Mouse (Mus musculus): ENCODE data around the gene Gm35549.

Gene Gm35549

DNA sequence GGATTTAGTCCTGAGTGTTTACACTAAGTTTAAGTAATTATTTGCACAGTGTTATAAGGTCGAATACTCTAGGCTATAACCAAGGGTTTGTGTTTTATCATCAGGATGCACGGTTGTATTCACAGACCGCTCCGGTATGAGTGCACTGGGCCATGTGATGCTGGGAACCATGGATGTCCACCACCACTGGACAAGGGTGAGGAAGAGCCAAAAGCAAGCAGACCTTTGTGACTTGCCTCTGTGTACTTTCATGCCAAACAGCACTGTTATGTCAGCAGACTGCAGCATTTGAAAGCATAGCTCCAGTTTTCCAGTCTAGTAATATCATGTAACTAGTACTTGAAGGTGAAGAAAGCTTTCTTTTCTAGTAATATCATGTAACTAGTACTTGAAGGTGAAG is 17.1 kb downstream of the Gm35549 start:
- DNase-seq (ENCODE audit: low spot score in 2 of 2) = no peak

DNA sequence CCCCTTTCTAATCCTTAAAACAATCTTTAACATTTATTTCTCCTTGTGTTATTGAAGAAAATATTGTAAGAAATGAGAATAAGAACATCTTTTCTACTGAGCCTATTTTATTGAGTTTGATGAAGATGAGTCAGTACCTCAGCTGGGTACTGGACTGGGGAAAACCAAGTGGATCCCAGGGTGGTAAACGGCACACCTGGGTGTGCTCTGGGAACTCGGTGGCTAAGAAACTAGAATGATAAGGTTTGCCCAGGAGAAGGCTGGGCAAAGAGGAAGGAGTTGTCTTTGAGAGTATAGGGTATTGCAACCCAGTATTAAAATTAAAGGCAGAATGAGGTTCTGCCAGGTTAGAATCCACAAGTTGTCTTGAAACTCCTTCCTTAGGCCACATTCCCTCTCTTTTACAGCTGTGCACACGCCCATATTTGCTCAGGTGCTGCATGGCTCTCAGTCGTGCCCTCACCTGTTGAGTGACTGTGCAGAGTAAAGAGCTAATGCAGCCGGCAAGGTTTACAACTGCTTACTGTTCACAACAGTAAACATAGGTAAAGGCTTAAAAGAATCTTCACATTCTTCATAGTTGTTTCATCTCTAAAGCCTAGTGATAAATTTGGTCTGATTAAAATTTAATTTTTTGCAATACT is 20.3 kb downstream of the Gm35549 start:
- DNase-seq (ENCODE audit: low spot score in 2 of 2) = no peak

DNA sequence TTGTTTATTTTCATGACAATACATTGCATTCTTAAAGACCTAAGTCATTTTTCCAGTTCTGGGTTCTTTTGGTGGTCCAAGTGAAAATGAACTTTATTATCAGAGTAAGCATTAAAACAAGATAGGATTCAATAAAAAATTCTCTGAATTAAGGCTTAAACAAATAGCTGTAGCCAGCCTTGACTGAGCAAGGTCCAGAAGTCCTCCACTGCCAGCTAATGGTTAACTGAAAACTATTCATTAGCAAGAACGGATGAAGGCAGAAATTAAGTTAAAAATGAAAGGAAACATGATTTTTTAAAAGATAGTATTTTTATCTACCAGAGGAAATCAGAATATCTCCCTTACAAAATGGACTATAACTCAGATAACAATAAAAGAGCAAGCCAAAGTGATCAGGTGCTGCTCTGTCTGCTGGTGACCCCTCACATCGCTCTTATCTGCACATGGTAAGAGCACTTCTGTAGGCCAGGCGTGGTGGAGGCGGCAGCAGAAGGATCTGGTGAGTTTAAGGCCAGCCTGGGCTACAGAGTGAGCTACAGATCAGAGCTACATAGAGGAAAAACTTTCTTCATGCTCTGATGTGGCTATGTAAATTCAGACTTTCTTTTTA is 28.5 kb downstream of the Gm35549 start:
- DNase-seq (ENCODE audit: low spot score in 2 of 2) = no peak

DNA sequence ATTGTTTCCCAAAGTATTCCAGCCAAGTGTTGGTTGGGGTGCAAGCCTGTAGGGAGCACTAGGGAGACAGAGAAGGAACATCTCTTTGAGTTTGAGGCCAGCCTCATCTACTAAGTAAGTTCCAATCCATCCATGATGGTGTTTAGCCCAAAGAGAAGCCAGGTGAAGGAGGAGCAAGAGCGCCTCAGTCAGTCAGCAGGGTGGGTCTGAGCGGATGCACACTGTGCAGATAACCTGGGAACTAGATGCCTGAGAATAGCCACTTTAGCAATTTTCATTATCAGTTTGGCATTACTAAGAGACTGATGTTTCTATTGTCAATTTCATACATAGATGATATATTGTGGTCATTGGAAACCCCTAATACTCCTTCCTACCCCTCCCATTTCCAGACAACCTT is 29.1 kb downstream of the Gm35549 start:
- DNase-seq (ENCODE audit: low spot score in 2 of 2) = no peak

DNA sequence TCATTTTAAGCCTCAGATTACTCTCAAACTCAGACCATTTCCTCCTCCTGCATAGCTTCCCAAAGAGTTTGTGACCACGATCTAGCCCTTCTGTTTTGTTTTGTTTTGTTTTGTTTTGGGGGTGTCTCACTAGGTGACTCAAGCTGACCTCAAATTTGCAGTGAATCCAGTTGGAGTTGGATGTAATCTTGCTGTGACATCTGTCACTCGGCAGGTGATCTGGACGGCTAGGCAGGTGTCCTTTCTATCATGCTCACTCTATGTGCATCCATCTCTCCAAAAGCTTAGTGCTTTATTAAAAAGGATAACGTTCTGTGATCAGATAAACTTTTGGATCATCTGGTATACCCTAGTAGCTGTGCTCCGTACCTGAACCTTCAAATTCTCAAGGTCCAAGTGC is 31.4 kb downstream of the Gm35549 start:
- DNase-seq (ENCODE audit: low spot score in 2 of 2) = no peak

DNA sequence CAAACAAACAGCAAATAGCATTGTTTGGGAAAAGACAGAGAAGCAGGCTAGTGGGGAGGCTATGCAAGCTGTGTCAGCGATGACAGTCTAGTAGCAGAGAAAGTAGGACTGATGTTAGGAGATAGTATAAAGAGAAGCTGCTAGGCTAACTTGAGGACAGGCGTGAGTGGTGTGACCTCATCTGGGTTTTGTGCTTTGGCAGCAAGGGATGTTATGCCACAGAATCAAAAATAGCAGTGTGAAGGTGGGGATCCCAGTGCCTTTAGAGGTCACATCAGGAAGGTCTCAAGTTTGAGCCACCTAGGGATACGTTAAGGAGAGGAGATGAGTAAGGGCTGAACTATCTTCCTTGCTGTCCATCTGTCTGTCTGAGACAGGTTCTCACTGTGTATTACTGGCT is 33.6 kb downstream of the Gm35549 start:
- no peak for DNase-seq (ENCODE audit: low spot score in 2 of 2)

DNA sequence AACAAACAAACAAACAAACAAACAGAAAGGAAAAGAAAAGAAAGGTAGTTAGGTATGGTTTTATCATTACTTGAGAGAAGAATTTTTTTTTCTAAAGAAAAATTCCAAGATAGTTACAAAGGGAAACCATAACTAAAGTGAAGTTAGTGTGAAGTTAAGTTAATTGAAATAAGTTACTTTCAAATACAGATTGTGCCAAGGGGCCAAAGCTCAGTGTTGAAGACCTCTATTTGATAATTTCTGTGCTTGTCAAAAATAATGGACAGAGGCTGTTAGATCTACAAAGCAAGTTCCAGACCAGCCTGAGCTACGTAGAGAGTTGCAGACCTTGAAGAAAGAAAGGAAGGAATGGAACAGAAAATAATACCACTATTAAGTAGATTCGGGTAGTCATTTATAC is 36.6 kb downstream of the Gm35549 start:
- DNase-seq (ENCODE audit: low spot score in 2 of 2) = no peak

DNA sequence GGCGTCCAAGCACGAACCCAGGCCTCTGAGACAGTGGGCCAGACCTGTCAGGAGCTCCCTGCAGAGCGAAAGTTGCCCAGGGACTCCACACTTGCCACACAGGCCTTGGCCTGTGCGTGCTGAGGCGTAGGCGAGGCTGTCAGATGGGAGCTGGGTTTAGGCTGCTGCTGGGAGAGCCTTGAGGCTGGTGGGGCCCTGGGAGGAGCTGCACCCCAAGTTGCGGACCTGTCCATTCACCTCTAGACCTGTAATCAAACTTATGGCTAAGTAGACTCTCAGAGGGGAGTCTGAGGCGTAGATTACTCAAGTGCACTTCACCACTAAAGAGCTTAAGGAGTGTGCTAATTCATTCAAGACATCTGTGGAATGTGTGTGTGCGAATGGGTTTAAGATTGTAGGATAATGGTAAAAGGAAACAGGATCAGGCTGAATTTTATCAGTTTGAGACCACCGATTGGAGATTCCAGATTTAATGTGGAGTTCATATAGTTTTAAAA is 37.9 kb downstream of the Gm35549 start:
- DNase-seq (ENCODE audit: low spot score in 2 of 2) = no peak

DNA sequence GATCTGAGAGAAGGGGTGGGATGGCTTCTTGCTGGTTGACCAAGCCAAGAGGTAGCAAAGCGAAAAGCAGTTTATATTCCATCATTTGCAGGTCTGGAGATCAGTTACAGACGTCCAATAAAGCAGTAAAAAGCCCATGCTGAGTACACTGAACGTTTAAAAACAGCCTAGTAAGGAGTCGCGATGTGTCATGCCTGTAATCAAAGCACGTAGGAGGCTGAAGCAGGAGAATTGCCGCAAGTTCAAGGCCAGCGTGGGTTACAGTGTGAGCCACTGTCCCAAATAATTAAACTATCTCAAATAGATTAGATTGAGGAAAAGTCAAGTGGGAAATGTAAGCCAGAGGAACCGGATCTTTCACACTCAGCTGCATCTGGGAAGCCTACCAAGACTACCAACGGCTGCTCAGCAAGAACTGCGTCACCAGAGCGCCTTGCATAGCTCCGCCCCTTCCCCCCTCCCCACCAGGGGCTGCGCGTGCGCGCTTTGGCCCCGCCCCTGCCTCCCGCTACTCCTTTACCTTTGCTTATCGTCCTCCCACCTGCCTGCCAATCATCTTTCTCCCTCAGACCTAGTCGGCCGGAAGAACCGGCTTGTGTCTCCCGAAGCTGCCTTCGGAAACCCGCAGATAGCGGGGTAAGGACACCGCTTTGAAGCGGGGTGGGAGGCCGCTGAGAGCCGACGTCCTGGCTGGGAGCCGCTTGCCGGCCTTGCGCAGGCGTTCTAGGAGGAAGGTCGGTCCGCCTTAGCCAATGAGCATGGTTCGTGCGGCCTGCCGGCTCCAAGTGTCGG is 38.6 kb downstream of the Gm35549 start, which contains the start of gene Tcaim:
Tcaim (plus strand) TSS at position 487 of the 792 bp plus-strand sequence.
- DNase-seq (ENCODE audit: low spot score in 2 of 2) = peak; percentile 87 to 88

DNA sequence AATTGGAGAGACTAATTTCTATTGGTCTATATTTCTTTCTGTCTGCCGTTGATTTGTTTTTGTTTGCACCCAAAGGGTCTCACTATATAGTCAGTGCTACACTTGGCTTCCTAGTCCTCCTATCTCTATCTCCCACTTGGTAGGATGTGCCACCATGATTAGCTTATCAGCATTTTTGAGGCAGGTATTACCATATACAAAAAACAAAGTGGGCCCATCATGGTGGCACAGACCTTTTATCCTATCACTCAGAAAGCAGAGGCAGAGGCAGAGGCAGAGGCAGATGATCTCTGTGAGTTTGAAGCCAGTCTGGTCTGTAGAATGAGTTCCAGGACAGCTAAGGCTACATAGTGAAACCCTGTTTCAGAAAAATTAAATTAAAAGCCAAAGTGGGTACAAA is 57.3 kb downstream of the Gm35549 start:
- DNase-seq (ENCODE audit: low spot score in 2 of 2) = no peak

DNA sequence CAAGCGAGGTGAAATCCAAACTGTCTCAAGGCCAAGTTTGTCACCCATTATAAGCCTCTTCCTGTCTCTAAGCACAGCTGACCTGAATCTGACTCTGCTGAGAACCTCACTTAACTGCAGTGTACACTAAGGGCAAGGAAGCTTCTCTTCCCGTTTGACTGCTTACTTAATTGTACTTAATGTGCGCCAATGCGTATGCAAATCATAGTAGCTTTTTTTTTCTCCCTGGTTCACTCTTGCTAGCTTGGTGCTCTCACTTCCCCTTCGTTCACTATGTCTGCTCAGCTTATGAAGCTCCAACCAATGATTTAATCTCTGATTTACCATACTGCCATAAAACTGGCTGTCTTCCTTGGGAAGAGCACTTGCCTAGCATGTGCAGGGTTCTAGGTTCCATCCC is 58.6 kb downstream of the Gm35549 start:
- peak; percentile 69 to 72 for DNase-seq (ENCODE audit: low spot score in 2 of 2)

Data from spleen, postnatal 36 days (tissue).